Mouse (Mus musculus) midbrain, embryonic 16.5 days (tissue): ENCODE data around the gene Gm8180. TPM values are rescaled to one million over a fixed set of nuclear protein-coding genes. Genes with fewer than 3 reads are reported as not detected.
"Not testable (repeated sequence)": the region's sequence is repeated elsewhere in the genome, so short reads cannot be mapped to it uniquely, and the experiment has no call there.

ENCODE experiments used
- ATAC-seq: fragments of 200-750 bp; cut with Nextera tagmentation; 2 replicates; pipeline ENCODE4 v1.8.0; 2017; ENCODE audit warnings: moderate TSS enrichment
- H3K27ac ChIP-seq: fragments of 300-500 bp; sonication (generic); 2 replicates; pipeline ENCODE4 v1.5.1; 2014; ENCODE audit warnings: mild to moderate bottlenecking, low read length, mixed read lengths
- H3K27me3 ChIP-seq: fragments of 300-500 bp; sonication (generic); 2 replicates; pipeline ENCODE4 v1.6.1; 2014; ENCODE audit warnings: low read depth, low read length, mixed read lengths; ENCODE audit not compliant: control insufficient read depth, insufficient read depth
- H3K36me3 ChIP-seq: fragments of 300-500 bp; sonication (generic); 2 replicates; pipeline ENCODE4 v1.6.1; 2014; ENCODE audit warnings: mild to moderate bottlenecking, low read length, moderate library complexity, mixed read lengths; ENCODE audit not compliant: control insufficient read depth, insufficient read depth
- H3K4me1 ChIP-seq: fragments of 300-500 bp; sonication (generic); 2 replicates; pipeline ENCODE4 v1.6.1; 2014; ENCODE audit warnings: mild to moderate bottlenecking, low read length, mixed read lengths; ENCODE audit not compliant: control insufficient read depth, insufficient read depth
- H3K4me2 ChIP-seq: fragments of 300-500 bp; sonication (generic); 2 replicates; pipeline ENCODE4 v1.6.1; 2014; ENCODE audit warnings: mild to moderate bottlenecking, low read length, mixed read lengths
- H3K4me3 ChIP-seq: fragments of 300-500 bp; sonication (generic); 2 replicates; pipeline ENCODE4 v1.5.1; 2014; ENCODE audit warnings: low read depth, mild to moderate bottlenecking, low read length, moderate library complexity, mixed read lengths
- H3K9ac ChIP-seq: fragments of 300-500 bp; sonication (generic); 2 replicates; pipeline ENCODE4 v1.6.1; 2014; ENCODE audit warnings: low read depth, low read length, mixed read lengths
- H3K9me3 ChIP-seq: fragments of 300-500 bp; sonication (generic); replicated peaks from 2 replicates; pipeline ENCODE4 v1.6.1; 2014; ENCODE audit warnings: mild to moderate bottlenecking, low read length, mixed read lengths; ENCODE audit not compliant: control insufficient read depth, poor library complexity, severe bottlenecking
- WGBS: fragments of 180-500 bp; shearing (Covaris S2); extraction: QIAGEN DNeasy Blood & Tissue Kit; methylation state at CpG from one replicate; pipeline ENCODE4 v1.1.7; 2014; 5-methylcytosine and 5-hydroxymethylcytosine counted together
- polyA plus RNA-seq: library from polyadenylated mRNA; unstranded; fragments of >200 nt; fragmentation: Nextera tagmentation; extraction: Ambion mirVana; gene quantifications from 2 replicates; pipeline ENCODE4 v1.2.1, GENCODE M21; 2015

Gene Gm8180
- polyA plus RNA-seq, 1 experiment from 2014 or later = not detected

DNA sequence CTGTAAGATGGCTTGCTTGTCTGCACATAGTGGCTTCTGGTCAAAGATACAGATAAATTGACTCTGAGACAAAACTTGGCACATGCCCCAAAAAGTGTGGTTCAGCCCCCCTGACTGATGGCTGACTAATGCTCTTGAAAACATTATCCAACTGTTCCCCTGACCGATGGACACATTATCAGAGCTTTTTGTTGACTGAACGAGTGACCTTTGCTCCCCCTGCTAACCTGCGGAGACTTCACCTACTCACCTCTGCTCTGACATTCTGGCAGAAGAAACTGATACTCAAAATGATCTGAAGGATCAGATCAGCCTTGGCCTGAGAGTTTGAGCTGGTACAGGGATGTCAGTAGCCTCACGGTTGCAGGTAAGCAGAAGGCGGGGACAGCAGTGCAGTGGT, 9.3 kb upstream of the Gm8180 start:
- not testable (repeated sequence) for H3K27me3 ChIP-seq, H3K27ac ChIP-seq, H3K9ac ChIP-seq, H3K4me3 ChIP-seq, H3K36me3 ChIP-seq, H3K9me3 ChIP-seq, H3K4me2 ChIP-seq, ATAC-seq, H3K4me1 ChIP-seq
- 90% methylated on average over 5 of the region's 5 CpGs for WGBS

DNA sequence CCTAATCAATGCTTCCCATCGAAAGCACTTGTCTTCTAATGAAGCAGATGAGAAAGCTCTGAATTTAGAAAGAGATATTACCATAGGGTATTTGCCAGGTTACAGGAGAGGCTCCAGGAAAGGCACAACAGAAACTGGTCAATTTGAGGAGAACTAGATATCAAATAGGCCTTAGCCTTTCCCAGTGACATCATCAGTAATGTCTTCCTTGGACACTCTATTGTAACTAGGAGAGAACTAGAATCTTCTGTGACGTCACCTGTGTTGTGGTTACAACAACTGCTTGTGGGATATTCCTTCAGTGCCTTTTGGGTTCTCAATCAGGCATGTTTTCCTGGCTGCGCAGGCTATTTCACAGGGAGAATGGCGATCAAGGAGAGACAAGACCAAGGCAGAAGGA, 37.0 kb downstream of the Gm8180 start, which contains the start of gene Gm6526:
Gene Gm6526, plus strand, starts transcription at position 301 of the 400 bp plus-strand sequence.
- not testable (repeated sequence) for H3K4me3 ChIP-seq, H3K27me3 ChIP-seq, H3K4me1 ChIP-seq, H3K36me3 ChIP-seq, H3K9ac ChIP-seq, H3K4me2 ChIP-seq, ATAC-seq, H3K9me3 ChIP-seq, H3K27ac ChIP-seq
- 84% methylated on average over 4 of the region's 4 CpGs for WGBS

Other genes starting within 250 kb of the Gm8180 start
- gene Gm5799, start 241.2 kb downstream of the Gm8180 start, polyA plus RNA-seq = not detected in 2 replicates
- gene Gm17654, start 205.6 kb downstream of the Gm8180 start, polyA plus RNA-seq = not detected in 2 replicates
- gene Gm10375, start 176.7 kb downstream of the Gm8180 start, polyA plus RNA-seq = not detected in 2 replicates
- gene Gm8165, start 107.5 kb downstream of the Gm8180 start, polyA plus RNA-seq = not detected in 2 replicates
- gene Gm7324, start 86.9 kb downstream of the Gm8180 start, polyA plus RNA-seq = 0.21 and 0.64 TPM in 2 replicates
- not detected in 2 replicates for gene Gm16506, start 57.3 kb downstream of the Gm8180 start, polyA plus RNA-seq
- gene Gm6526, start 36.9 kb downstream of the Gm8180 start, polyA plus RNA-seq = not detected in 2 replicates
- not detected in 2 replicates for gene Ear1, start 90.8 kb upstream of the Gm8180 start, polyA plus RNA-seq
- gene Ear10, start 138.8 kb upstream of the Gm8180 start, polyA plus RNA-seq = not detected in 2 replicates
- 4.1 and 5.4 TPM in 2 replicates for gene Gm8113, start 140.6 kb upstream of the Gm8180 start, polyA plus RNA-seq
- gene Ang5, start 172.3 kb upstream of the Gm8180 start, polyA plus RNA-seq = not detected in 2 replicates
- gene Ang6, start 217.5 kb upstream of the Gm8180 start, polyA plus RNA-seq = not detected in 2 replicates